Mouse (Mus musculus) ES-Bruce4 (cell line): ENCODE measurements around the gene Ctsd.

Source experiments
- CTCF ChIP-seq: IDR thresholded peaks from one replicate; pipeline ENCODE4 v1.8.1; 2011; ENCODE audit warnings: low read depth, low read length
- EP300 ChIP-seq: IDR thresholded peaks from 2 replicates; pipeline ENCODE4 v1.6.1; 2011; ENCODE audit warnings: low read depth, low read length; ENCODE audit not compliant: insufficient read depth
- POLR2A ChIP-seq: IDR thresholded peaks from one replicate; pipeline ENCODE4 v1.8.1; 2011; ENCODE audit warnings: low read length; ENCODE audit not compliant: insufficient read depth

DNA sequence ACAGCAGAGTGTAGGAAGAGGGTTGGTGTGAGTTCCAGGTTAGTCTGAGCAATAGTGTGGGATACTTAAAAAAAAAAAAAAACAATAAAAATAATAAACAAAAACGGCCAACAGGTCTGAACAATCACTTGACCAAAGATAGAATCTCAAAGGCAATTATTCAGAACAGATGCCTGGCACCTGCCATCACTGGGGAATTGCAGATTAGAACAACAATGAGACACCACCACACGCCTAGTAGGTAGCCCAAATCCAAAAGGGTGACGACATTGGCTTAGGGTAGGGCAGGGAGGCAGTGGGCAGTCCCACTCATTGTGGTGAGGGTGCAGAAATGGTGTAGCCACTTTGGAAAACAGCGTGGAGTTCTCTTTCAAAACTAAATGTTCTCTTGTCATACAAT is 3.8 kb upstream of the Ctsd start:
- TF ChIP-seq POLR2A (no peak), CTCF (no peak), EP300 (no peak)
